Mouse (Mus musculus): ENCODE results near the gene Pcolce. TPM values are rescaled to one million over a fixed set of nuclear protein-coding genes. Genes with fewer than 3 reads are reported as not detected.

The Pcolce gene
- polyA plus RNA-seq (2017; shearing (Covaris generic)): 2.4 TPM

DNA sequence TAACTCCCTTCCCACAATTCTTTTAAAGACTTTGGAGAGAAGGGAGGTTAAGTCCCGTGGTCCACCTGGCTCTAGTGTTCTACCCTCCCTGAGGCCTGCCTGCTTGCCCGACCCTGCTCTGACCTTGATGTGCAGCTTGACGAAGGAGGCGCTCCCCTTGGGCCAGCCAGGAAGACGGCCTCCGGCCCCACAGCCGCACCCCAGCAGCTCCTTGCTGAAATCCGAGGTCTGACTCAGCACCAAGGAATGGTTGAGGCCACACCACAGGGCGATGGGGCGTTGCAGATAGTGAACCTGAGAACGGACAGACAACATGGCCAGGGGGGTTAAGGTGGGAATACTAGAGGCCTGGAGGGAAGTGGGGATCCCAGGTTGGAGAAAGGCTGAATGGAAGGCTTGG is at the start of gene Pcolce:
TSS of gene Pcolce (minus strand) at position 235 of the 400 bp plus-strand sequence.

GRCm38 (mm10) chr5:137645652-137646091 is 32.1 kb upstream of the Pcolce start, which contains the start of gene Irs3:
Irs3 (minus strand) TSS chr5:137645714.

GRCm38 (mm10) chr5:137641054-137641453 is 27.5 kb upstream of the Pcolce start, which contains the start of gene Sap25:
Sap25 (plus strand) TSS chr5:137641334.

DNA sequence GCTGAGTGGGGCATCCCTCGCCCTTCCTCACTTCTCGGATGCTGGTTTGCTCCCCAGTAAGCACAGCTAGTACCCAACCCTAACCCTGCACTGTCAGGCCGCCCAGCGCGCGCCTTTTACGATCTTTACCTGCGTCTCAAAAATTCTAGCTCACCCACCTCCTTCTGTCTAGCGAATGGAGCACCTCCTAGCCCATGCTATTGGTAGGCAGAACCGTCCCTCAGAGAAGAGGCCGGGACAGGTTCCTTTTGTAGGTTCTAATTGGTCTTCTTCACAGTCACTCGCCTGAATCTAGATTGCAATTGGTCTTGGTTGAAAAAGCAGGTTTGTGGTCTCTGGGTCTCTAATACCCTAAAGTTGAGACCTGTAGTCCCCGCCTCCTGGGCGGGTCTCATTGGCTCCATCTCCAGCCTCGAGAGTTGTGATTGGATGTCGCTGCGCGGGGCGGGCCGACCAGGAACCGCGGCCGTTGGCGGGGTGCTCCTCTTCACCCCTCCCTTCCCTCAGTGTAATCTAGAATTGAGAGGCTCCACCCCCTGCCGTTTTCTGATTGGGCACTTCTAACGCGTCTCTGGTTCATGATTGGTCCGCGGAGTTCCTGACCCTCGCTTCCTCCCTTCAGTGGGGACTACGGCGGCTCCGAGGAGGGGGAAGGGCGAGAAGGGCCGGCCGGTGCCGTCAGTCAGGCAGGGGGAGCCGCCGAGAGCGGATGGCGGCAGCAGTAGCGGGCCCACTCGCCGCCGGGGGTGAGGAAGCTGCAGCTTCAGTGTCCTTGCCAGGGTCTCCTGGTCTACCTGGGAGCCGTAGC is 15.1 kb upstream of the Pcolce start, which contains the start of the genes Fbxo24, Lrch4 and Gm20605:
TSS of gene Fbxo24 (minus strand) at position 505 of the 808 bp plus-strand sequence.
TSS of gene Lrch4 (plus strand) at position 624 of the 808 bp plus-strand sequence.
TSS of gene Gm20605 (plus strand) at position 678 of the 808 bp plus-strand sequence.

DNA sequence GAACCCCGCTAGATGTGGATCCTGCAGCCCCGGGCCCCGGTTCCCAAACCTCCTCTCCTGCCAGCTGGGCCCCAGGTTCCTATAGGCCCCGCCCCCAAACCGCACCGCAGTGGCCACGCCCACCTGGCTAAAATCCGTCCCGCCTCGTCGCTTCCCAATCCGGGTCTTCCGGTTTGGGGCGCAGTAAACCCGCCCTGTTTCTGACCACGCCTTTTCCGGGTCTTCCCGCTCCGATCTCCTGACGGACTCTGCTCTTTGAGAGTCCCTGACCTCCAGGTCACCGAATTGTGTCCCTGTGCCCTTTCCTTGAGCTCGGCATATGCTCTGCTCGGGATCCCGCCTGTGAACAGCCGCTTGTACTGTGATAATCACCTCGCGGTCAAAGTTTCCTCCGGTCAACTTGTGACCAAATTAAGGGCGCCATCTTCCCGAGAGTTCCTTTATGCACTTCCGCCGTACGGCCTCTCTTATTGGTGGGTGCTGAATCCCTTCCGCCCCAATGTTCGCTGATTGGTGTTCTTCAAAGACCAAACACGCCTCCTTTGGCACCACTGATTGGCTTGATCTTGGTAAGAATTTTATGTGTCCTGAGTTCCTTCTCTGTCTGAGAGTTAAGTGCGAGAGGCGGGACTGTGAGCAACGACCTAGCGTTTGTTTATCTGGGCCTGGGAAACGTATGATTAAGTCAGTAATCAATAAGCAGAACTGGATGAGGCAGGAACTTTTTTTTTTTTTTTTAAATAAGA is 12.8 kb downstream of the Pcolce start, which contains the start of gene Mospd3:
TSS of gene Mospd3 (minus strand) at position 440 of the 746 bp plus-strand sequence.

GRCm38 (mm10) chr5:137569665-137570064 is 43.9 kb downstream of the Pcolce start, which contains the start of gene Tfr2:
Tfr2 (plus strand) TSS chr5:137569840.

Other genes with a start within 250 kb of the Pcolce start
- gene Zan, start 136.7 kb downstream of the Pcolce start, polyA plus RNA-seq (2017; shearing (Covaris generic)): 0.67 TPM
- 48.1 TPM for gene Pop7, start 111.3 kb downstream of the Pcolce start, polyA plus RNA-seq (2017; shearing (Covaris generic))
- 3.9 TPM for gene Gigyf1, start 95.2 kb downstream of the Pcolce start, polyA plus RNA-seq (2017; shearing (Covaris generic))
- gene Epo, start 80.5 kb downstream of the Pcolce start, polyA plus RNA-seq (2017; shearing (Covaris generic)): not detected
- 205 TPM for gene Gnb2, start 80.3 kb downstream of the Pcolce start, polyA plus RNA-seq (2017; shearing (Covaris generic))
- gene Actl6b, start 60.3 kb downstream of the Pcolce start, polyA plus RNA-seq (2017; shearing (Covaris generic)): not detected
- 0.39 TPM for gene Tfr2, start 43.9 kb downstream of the Pcolce start, polyA plus RNA-seq (2017; shearing (Covaris generic))
- gene Mospd3, start 12.7 kb downstream of the Pcolce start, polyA plus RNA-seq (2017; shearing (Covaris generic)): 99.5 TPM
- gene Fbxo24, start 15.2 kb upstream of the Pcolce start, polyA plus RNA-seq (2017; shearing (Covaris generic)): 0.93 TPM
- 383 TPM for gene Lrch4, start 15.3 kb upstream of the Pcolce start, polyA plus RNA-seq (2017; shearing (Covaris generic))
- gene Gm20605, start 15.4 kb upstream of the Pcolce start, polyA plus RNA-seq (2017; shearing (Covaris generic)): 98.4 TPM
- 164 TPM for gene Sap25, start 27.6 kb upstream of the Pcolce start, polyA plus RNA-seq (2017; shearing (Covaris generic))
- gene Irs3, start 31.9 kb upstream of the Pcolce start, polyA plus RNA-seq (2017; shearing (Covaris generic)): not detected
- 35.1 TPM for gene Agfg2, start 70.9 kb upstream of the Pcolce start, polyA plus RNA-seq (2017; shearing (Covaris generic))
- 0.57 TPM for gene Nyap1, start 127.8 kb upstream of the Pcolce start, polyA plus RNA-seq (2017; shearing (Covaris generic))
- gene Tsc22d4, start 131.9 kb upstream of the Pcolce start, polyA plus RNA-seq (2017; shearing (Covaris generic)): 412 TPM
- 39.6 TPM for gene Ppp1r35, start 165.1 kb upstream of the Pcolce start, polyA plus RNA-seq (2017; shearing (Covaris generic))
- gene Mepce, start 173.9 kb upstream of the Pcolce start, polyA plus RNA-seq (2017; shearing (Covaris generic)): 17.5 TPM
- gene Zcwpw1, start 174.0 kb upstream of the Pcolce start, polyA plus RNA-seq (2017; shearing (Covaris generic)): 8.9 TPM
- gene Pilra, start 222.5 kb upstream of the Pcolce start, polyA plus RNA-seq (2017; shearing (Covaris generic)): 2.7 TPM
- gene Pilrb1, start 244.3 kb upstream of the Pcolce start, polyA plus RNA-seq (2017; shearing (Covaris generic)): 3.6 TPM

All from inflammation-experienced regulatory T-cells, adult 16 weeks (primary cell).